Comparison of ENCODE assay signal across 28 mouse cellular contexts in the genomic region with DNA sequence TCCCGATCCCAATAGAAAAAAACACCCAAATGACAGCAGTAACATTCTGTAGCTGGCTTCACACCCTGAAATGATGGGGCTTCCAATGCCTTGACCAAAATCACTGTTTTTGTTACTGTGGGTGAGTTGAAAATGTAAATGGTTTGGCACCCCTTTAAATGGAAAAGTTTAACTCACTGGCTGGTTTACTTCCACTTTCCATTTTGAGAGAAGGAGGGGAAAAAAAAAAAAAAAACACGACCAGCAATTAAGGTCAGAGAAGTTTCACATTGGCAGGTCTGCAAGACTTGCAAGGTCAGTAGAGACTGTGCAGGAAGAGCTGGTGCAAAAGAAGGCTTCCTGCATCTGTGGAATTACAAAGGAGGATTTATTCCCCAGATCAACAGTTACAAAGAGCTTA.
DNase-seq lines count a peak whose midpoint lies in the region; TF ChIP-seq lines count a peak whose summit lies in the region.
"Had no signal": no experiment of that assay in that cellular context is flagged by ENCODE, and none has a peak within 500 bp of the region (broad histone marks: within the 10 kb centered on the region; RNA-seq: fewer than 3 reads in every experiment).

No protein-coding gene starts in this region.

- no peaks in the 10 kb centered on the region for H3K79me2 ChIP-seq in CH12.LX (replicated peaks; ENCODE audit: control insufficient read depth, extremely low read depth, insufficient read depth, poor library complexity, severe bottlenecking)

- H3K4me1 ChIP-seq in CH12.LX (ENCODE audit: control insufficient read depth in 1 of 2, insufficient read depth in 2 of 2) = peaks cover 4 to 48% of the 10 kb centered on the region in 2 experiments; a peak in 3 of 4 replicates
- H3K4me1 ChIP-seq in brown adipose tissue, adult 24 weeks (ENCODE audit: control insufficient read depth, insufficient read depth, insufficient read length, low read length) = no peaks in the 10 kb centered on the region
- H3K4me1 ChIP-seq: hindbrain, embryonic 15.5 days; stomach, embryonic 15.5 days had no signal

- H3K9me3 ChIP-seq in CH12.LX (replicated peaks; ENCODE audit: low read length) = no peaks in the 10 kb centered on the region
- H3K9me3 ChIP-seq: forebrain, embryonic 15.5 days; hindbrain, embryonic 10.5 days; hindbrain, embryonic 15.5 days; limb, embryonic 10.5 days; limb, embryonic 15.5 days; liver, embryonic 13.5 days; megakaryocyte, embryonic 14.5 days; midbrain, embryonic 12.5 days; neural tube, embryonic 12.5 days; stomach, embryonic 15.5 days had no signal

- H3K9ac ChIP-seq in CH12.LX (ENCODE audit: insufficient read depth, low read depth) = peak overlapping the region; percentile 2; the same call in 1 of the 2 replicates
- H3K9ac ChIP-seq: forebrain, embryonic 15.5 days; hindbrain, embryonic 15.5 days; limb, embryonic 15.5 days; liver, embryonic 13.5 days; midbrain, embryonic 12.5 days; neural tube, embryonic 12.5 days; stomach, embryonic 15.5 days had no signal

- no peaks in the 10 kb centered on the region for H3K36me3 ChIP-seq in CH12.LX (replicated peaks in 1 of 2; ENCODE audit: control insufficient read depth in 1 of 2, insufficient read depth in 1 of 2, low read length in 1 of 2)
- H3K36me3 ChIP-seq: forebrain, embryonic 15.5 days; hindbrain, embryonic 10.5 days; hindbrain, embryonic 15.5 days; limb, embryonic 10.5 days; limb, embryonic 15.5 days; liver, embryonic 13.5 days; midbrain, embryonic 12.5 days; neural tube, embryonic 12.5 days; stomach, embryonic 15.5 days had no signal

- DNase-seq in gastrocnemius, adult 2 months = no peak
- DNase-seq in gastrocnemius, postnatal 36 days = no peak
- peak; percentile 29 for DNase-seq in 416B (ENCODE audit: low read depth)
- DNase-seq in CH12.LX (ENCODE audit: extremely low read depth) = peak; percentile 49
- DNase-seq in left cerebral cortex, postnatal 14 days (ENCODE audit: low spot score in 2 of 2) = no peak
- DNase-seq: adrenal gland, postnatal 14 days; cerebellum, adult 8-10 months; cerebellum, postnatal 25 days; heart, postnatal 14 days; kidney, postnatal 4 days; layer of hippocampus, postnatal 36 days; liver, embryonic 13.5 days; lung, adult 18-20 months; lung, postnatal 4 days; right cerebral cortex, adult 18-20 months; right cerebral cortex, postnatal 4 days had no signal

- 0 out of 2 replicates have a peak overlapping the region, but pooled peaks have one; percentile 11 for H3K4me3 ChIP-seq in gastrocnemius, adult 2 months
- peak overlapping the region in 1 of 3 experiments; percentile 58 for H3K4me3 ChIP-seq in CH12.LX (replicated peaks in 1 of 3; ENCODE audit: low read depth in 2 of 3, low read length in 2 of 3, poor library complexity in 1 of 3)
- peak overlapping the region; percentile 27; the same call in 1 of the 2 replicates for H3K4me3 ChIP-seq in brown adipose tissue, adult 24 weeks (ENCODE audit: insufficient read depth, low read depth, low read length)
- H3K4me3 ChIP-seq: forebrain, embryonic 15.5 days; hindbrain, embryonic 10.5 days; hindbrain, embryonic 15.5 days; limb, embryonic 10.5 days; limb, embryonic 15.5 days; liver, embryonic 13.5 days; megakaryocyte, embryonic 14.5 days; midbrain, embryonic 12.5 days; myocyte; neural tube, embryonic 12.5 days; stomach, embryonic 15.5 days had no signal

- intact Hi-C loops in gastrocnemius, adult 2 months (cut with DNase I) = no loop called here
- intact Hi-C loops in gastrocnemius, postnatal 36 days (cut with DNase I) = no loop called here
- intact Hi-C loops in left cerebral cortex, postnatal 14 days (cut with DNase I) = loop anchor here (10.0 kb wide), 1 partner anchor 139 kb away; no protein-coding TSS in a partner anchor

- no peak for TF ChIP-seq POLR2A in CH12.LX (IDR thresholded peaks at IDR 0.05; ENCODE audit: low read depth, low read length)

- in situ Hi-C loops in CH12.LX (cut with MboI; ENCODE audit: low pct_ligation_motif_present, low pct_unique_long_range_greater_than_20kb, low sequenced_read_pairs) = no loop called here

- no peak overlapping the region for H3K27ac ChIP-seq in gastrocnemius, adult 2 months
- no peak overlapping the region for H3K27ac ChIP-seq in CH12.LX (ENCODE audit: insufficient read depth, low read depth)
- peak overlapping the region; percentile 21; the same call in 1 of the 2 replicates for H3K27ac ChIP-seq in brown adipose tissue, adult 24 weeks (replicated peaks; ENCODE audit: low read depth, low read length)
- H3K27ac ChIP-seq: forebrain, embryonic 15.5 days; hindbrain, embryonic 10.5 days; hindbrain, embryonic 15.5 days; limb, embryonic 10.5 days; limb, embryonic 15.5 days; liver, embryonic 13.5 days; midbrain, embryonic 12.5 days; neural tube, embryonic 12.5 days; stomach, embryonic 15.5 days had no signal

- TF ChIP-seq CTCF in gastrocnemius, adult 2 months (IDR thresholded peaks at IDR 0.05) = no peak
- no peak for TF ChIP-seq CTCF in CH12.LX (conservative IDR thresholded peaks at IDR 0.05 in 1 of 2, IDR thresholded peaks at IDR 0.05 in 1 of 2; ENCODE audit: low read depth in 2 of 2, low read length in 2 of 2)

- H3K27me3 ChIP-seq in CH12.LX (replicated peaks) = no peaks in the 10 kb centered on the region
- H3K27me3 ChIP-seq: hindbrain, embryonic 15.5 days; limb, embryonic 15.5 days; liver, embryonic 13.5 days; neural tube, embryonic 12.5 days; Patski; stomach, embryonic 15.5 days had no signal

- dilution Hi-C loops in CH12.LX (cut with MboI; ENCODE audit: extremely low pct_ligation_motif_present, extremely low pct_unique_long_range_greater_than_20kb, low sequenced_read_pairs) = no loop called here

- TF ChIP-seq EP300 in CH12.LX (IDR thresholded peaks at IDR 0.05; ENCODE audit: low read length) = peak; percentile 88

- H3K4me2 ChIP-seq in CH12.LX (ENCODE audit: insufficient read depth, low read depth, poor library complexity, severe bottlenecking) = peak overlapping the region; percentile 53
- H3K4me2 ChIP-seq: forebrain, embryonic 15.5 days; hindbrain, embryonic 15.5 days; limb, embryonic 15.5 days; liver, embryonic 13.5 days; midbrain, embryonic 12.5 days; neural tube, embryonic 12.5 days; stomach, embryonic 15.5 days had no signal

- no peak for TF ChIP-seq RAD21 in CH12.LX (IDR thresholded peaks at IDR 0.05; ENCODE audit: low read depth, low read length)

TF ChIP-seq in CH12.LX, 34 proteins besides CTCF, POLR2A, EP300 and RAD21:
- peak; percentile 80 for TF ChIP-seq JUN (IDR thresholded peaks at IDR 0.05; ENCODE audit: insufficient read depth, low read depth, low read length)
- TF ChIP-seq ETS1 (conservative IDR thresholded peaks at IDR 0.05; ENCODE audit: low read depth, low read length) = peak; percentile 86
- peak; percentile 98 for TF ChIP-seq ZNF384 (IDR thresholded peaks at IDR 0.05; ENCODE audit: low read depth, low read length)
- peak; percentile 44; the same call in 1 of the 2 replicates for TF ChIP-seq SIN3A (IDR thresholded peaks at IDR 0.05; ENCODE audit: low read length)
- peak; percentile 86; the same call in 1 of the 2 replicates for TF ChIP-seq MEF2A (IDR thresholded peaks at IDR 0.05; ENCODE audit: borderline replicate concordance, low read depth, low read length)
- TF ChIP-seq SMC3 (IDR thresholded peaks at IDR 0.05; ENCODE audit: low read depth, low read length) = no peak
- TF ChIP-seq BHLHE40 (IDR thresholded peaks at IDR 0.05; ENCODE audit: low read depth, low read length) = peak; percentile 39
- no peak; the same call in 1 of the 2 replicates for TF ChIP-seq JUND (conservative IDR thresholded peaks at IDR 0.05; ENCODE audit: low read depth, low read length)
- no peak for TF ChIP-seq POLR2AphosphoS2 (IDR thresholded peaks at IDR 0.05; ENCODE audit: low read depth, low read length)
- TF ChIP-seq USF2 (conservative IDR thresholded peaks at IDR 0.05; ENCODE audit: low read depth, low read length) = no peak
- TF ChIP-seq IRF4 (IDR thresholded peaks at IDR 0.05; ENCODE audit: low read depth, low read length) = peak; percentile 76; the same call in 1 of the 2 replicates
- no peak for TF ChIP-seq MAZ (IDR thresholded peaks at IDR 0.05; ENCODE audit: low read depth, low read length)
- no peak for TF ChIP-seq USF1 (IDR thresholded peaks at IDR 0.05; ENCODE audit: low read depth, low read length)

Comparison
In these comparisons a context has a peak if more than half of its experiments do, and no peak if none do; other contexts are left out.
1. DNase-seq: peak in 416B (single experiment) and CH12.LX (single experiment); none in gastrocnemius, adult 2 months (single experiment), gastrocnemius, postnatal 36 days (0 of 2) and left cerebral cortex, postnatal 14 days (0 of 2).